Mouse (Mus musculus): ENCODE results near the gene Dkk3.

Dkk3 gene

DNA sequence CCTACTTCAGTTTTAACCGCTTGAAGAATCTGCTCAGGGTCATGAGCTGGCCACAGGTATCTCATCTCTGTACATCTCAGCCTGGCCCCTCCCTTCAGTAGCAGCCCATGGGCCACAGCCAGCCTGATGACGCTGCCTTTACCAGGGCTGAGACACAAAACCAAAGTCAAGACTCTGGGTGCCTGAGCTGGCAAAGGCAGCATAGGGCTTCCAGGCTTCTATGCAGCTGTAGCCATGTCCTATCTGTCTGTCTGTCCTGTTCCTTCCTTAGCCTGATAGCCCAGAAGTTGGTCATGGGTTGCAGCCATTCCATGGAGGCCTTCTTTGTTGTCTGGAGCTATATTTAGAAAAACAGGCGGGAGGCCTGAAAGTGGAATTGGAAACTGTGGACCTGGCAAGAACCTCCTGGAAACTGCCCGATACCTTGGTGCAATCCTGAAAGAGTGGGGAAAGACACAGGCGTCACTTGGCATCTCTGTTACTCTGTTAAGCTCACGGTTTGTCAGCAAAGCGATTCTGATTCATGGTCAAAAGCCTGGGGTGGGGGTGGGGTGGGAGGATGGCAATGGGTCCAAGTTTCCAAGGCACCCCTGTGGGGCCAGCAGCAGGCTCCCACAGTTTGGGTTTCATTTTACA is 33.1 kb downstream of the Dkk3 start:
- TF ChIP-seq GATA4 (IDR thresholded peaks at IDR 0.05; ENCODE audit: insufficient replicate concordance, low read length): peak; percentile 48; the same call in 1 of the 2 replicates

- TF ChIP-seq GATA4 (IDR thresholded peaks at IDR 0.05; ENCODE audit: insufficient replicate concordance, low read length): no peak
These were observed 35.2 kb downstream of the Dkk3 start for GRCm38 (mm10) chr7:112123612-112124011.

DNA sequence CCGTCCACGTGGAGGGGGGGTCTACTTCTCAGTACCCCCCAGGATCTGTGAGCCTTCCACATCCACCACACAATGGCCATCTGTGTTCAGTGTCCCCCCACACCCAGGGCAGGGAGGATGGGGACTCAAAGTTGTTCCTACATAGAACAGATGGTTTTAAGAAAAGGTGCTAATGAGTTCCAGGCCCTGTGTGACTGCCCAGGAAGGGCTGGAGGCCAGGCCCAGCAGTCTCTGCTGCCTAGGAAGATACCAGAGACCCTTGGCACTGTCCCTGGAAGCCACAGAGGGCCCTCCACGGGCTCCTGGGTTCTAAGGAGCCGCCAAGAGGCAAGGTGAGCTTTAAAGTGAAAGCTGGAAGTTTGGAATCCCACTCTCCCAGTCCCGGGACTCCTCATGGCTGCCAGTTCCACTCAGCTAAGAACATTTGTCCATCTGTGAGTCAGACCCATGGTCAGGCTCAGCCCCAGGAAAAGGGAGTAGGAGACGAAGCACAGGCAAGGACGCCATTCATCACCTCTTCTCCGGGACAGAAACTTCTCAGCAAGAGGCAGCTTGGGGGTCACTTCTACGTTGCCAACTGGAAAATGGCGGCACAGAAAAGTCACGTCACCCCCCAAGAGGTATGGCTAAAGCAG is 36.9 kb downstream of the Dkk3 start:
- no peak for TF ChIP-seq GATA4 (IDR thresholded peaks at IDR 0.05; ENCODE audit: insufficient replicate concordance, low read length)

- peak; percentile 33; the same call in 1 of the 2 replicates for TF ChIP-seq GATA4 (IDR thresholded peaks at IDR 0.05; ENCODE audit: insufficient replicate concordance, low read length)
These were observed 37.7 kb downstream of the Dkk3 start for GRCm38 (mm10) chr7:112120861-112121810.

- no peak for TF ChIP-seq GATA4 (IDR thresholded peaks at IDR 0.05; ENCODE audit: insufficient replicate concordance, low read length)
These were observed 39.6 kb downstream of the Dkk3 start for GRCm38 (mm10) chr7:112119248-112119647.

GRCm38 (mm10) chr7:112118086-112118485 is 40.8 kb downstream of the Dkk3 start:
- no peak for TF ChIP-seq GATA4 (IDR thresholded peaks at IDR 0.05; ENCODE audit: insufficient replicate concordance, low read length)

DNA sequence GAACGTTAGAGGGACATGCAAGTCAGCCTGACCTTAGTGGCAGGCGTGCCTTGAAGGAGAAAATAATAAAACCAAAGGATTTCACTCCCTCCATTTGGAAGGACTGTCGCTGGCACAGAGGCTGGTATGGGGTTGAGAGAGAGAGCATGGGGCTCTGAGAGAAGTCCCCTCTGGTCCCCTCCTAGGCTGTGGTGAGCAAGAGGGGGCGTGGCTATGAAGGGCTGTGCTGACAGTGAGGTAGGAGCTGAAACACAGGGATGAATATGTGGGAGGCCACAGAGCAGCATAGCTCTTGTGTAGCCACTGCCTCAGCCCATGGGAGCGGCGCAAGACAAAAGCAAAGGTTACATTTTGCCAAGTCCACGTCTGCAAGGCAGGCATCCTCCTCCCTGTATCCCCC is 41.4 kb downstream of the Dkk3 start:
- no peak for TF ChIP-seq GATA4 (IDR thresholded peaks at IDR 0.05; ENCODE audit: insufficient replicate concordance, low read length)

GRCm38 (mm10) chr7:112110638-112111372 is 48.1 kb downstream of the Dkk3 start:
- no peak for TF ChIP-seq GATA4 (IDR thresholded peaks at IDR 0.05; ENCODE audit: insufficient replicate concordance, low read length)

- no peak for TF ChIP-seq GATA4 (IDR thresholded peaks at IDR 0.05; ENCODE audit: insufficient replicate concordance, low read length)
These were observed 50.1 kb downstream of the Dkk3 start for GRCm38 (mm10) chr7:112108757-112109156.

GRCm38 (mm10) chr7:112103816-112104215 is 55.0 kb downstream of the Dkk3 start:
- no peak for TF ChIP-seq GATA4 (IDR thresholded peaks at IDR 0.05; ENCODE audit: insufficient replicate concordance, low read length)

- TF ChIP-seq GATA4 (IDR thresholded peaks at IDR 0.05; ENCODE audit: insufficient replicate concordance, low read length): no peak
These were observed 55.9 kb downstream of the Dkk3 start for GRCm38 (mm10) chr7:112102933-112103332.

- TF ChIP-seq GATA4 (IDR thresholded peaks at IDR 0.05; ENCODE audit: insufficient replicate concordance, low read length): no peak
These were observed 58.0 kb downstream of the Dkk3 start for GRCm38 (mm10) chr7:112100887-112101286.

GRCm38 (mm10) chr7:112086186-112086585 is 72.7 kb downstream of the Dkk3 start:
- no peak for TF ChIP-seq GATA4 (IDR thresholded peaks at IDR 0.05; ENCODE audit: insufficient replicate concordance, low read length)

GRCm38 (mm10) chr7:112085062-112085461 is 73.8 kb downstream of the Dkk3 start:
- TF ChIP-seq GATA4 (IDR thresholded peaks at IDR 0.05; ENCODE audit: insufficient replicate concordance, low read length): no peak; the same call in 1 of the 2 replicates

DNA sequence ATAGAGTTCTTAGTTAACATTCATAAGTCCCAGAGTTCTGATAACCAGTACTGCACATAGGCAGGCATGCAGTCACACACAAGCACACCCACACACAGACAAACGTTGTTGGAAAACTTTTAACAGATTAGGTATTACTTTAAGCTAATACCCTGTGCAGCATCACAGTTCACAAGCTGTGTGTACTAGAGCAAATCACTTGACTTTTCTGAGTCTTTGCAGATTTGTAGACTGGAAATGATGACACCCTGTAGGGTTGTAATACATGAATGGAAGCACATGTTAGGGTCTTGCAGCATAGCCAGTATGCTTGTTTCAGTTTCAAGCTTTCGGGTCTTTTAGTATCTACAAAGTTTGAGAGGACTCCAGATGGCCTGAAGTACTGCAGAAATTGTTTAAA is 74.6 kb downstream of the Dkk3 start:
- TF ChIP-seq GATA4 (IDR thresholded peaks at IDR 0.05; ENCODE audit: insufficient replicate concordance, low read length): no peak

Data from liver, adult (tissue).